Mouse (Mus musculus) stomach, postnatal 0 days (tissue): Measurements from ENCODE around the gene Pih1d1. TPM values are rescaled to one million over a fixed set of nuclear protein-coding genes. Genes with fewer than 3 reads are reported as not detected.
A peak's percentile ranks its signal among the peaks of the same experiment; 100 is the strongest.

Experiments used
- ATAC-seq: fragments of 200-750 bp; cut with Nextera tagmentation; 2 replicates; pipeline ENCODE4 v1.8.0; 2017; ENCODE audit not compliant: low FRiP score, low TSS enrichment
- DNase-seq: peaks from one replicate; pipeline ENCODE4 v3.0.0-alpha.2; 2016; ENCODE audit warnings: low spot score
- H3K27ac ChIP-seq: fragments of 300-500 bp; sonication (generic); replicated peaks from 2 replicates; pipeline ENCODE4 v1.5.1; 2014; ENCODE audit warnings: mild to moderate bottlenecking, control low read depth
- H3K27me3 ChIP-seq: fragments of 300-500 bp; sonication (generic); 2 replicates; pipeline ENCODE4 v1.6.1; 2014; ENCODE audit warnings: low read length; ENCODE audit not compliant: control insufficient read depth, insufficient read depth
- H3K36me3 ChIP-seq: fragments of 300-500 bp; sonication (generic); 2 replicates; pipeline ENCODE4 v1.6.1; 2014; ENCODE audit warnings: low read length, mixed read lengths; ENCODE audit not compliant: control insufficient read depth, insufficient read depth
- H3K4me1 ChIP-seq: fragments of 300-500 bp; sonication (generic); replicated peaks from 2 replicates; pipeline ENCODE4 v1.6.1; 2014; ENCODE audit warnings: antibody characterized with exemption; ENCODE audit not compliant: control insufficient read depth, insufficient read depth
- H3K4me2 ChIP-seq: fragments of 300-500 bp; sonication (generic); replicated peaks from 2 replicates; pipeline ENCODE4 v1.6.1; 2014; ENCODE audit warnings: low read depth, mild to moderate bottlenecking, control low read depth, moderate library complexity
- H3K4me3 ChIP-seq: fragments of 300-500 bp; sonication (generic); 2 replicates; pipeline ENCODE4 v1.5.1; 2014; ENCODE audit warnings: low read depth, low read length, control low read depth
- H3K9ac ChIP-seq: fragments of 300-500 bp; sonication (generic); 2 replicates; pipeline ENCODE4 v1.6.1; 2014; ENCODE audit warnings: mild to moderate bottlenecking, low read length, control low read depth, mixed read lengths
- H3K9me3 ChIP-seq: fragments of 300-500 bp; sonication (generic); 2 replicates; pipeline ENCODE4 v1.6.1; 2016; ENCODE audit warnings: low read length; ENCODE audit not compliant: control insufficient read depth
- CTCF ChIP-seq: IDR thresholded peaks from 2 replicates; pipeline ENCODE4 v1.5.1; 2016; ENCODE audit warnings: antibody characterized with exemption, low read depth, mild to moderate bottlenecking, moderate library complexity
- EP300 ChIP-seq: optimal IDR thresholded peaks from 2 replicates; pipeline ENCODE3; 2016; ENCODE audit warnings: antibody characterized with exemption
- WGBS: fragments of 180-500 bp; shearing (Covaris S2); extraction: QIAGEN DNeasy Blood & Tissue Kit; methylation state at CpG from one replicate; pipeline ENCODE4 v1.1.7; 2014; 5-methylcytosine and 5-hydroxymethylcytosine counted together
- polyA plus RNA-seq: library from polyadenylated mRNA; unstranded; fragments of >200 nt; fragmentation: Nextera tagmentation; extraction: Ambion mirVana; gene quantifications from 2 replicates; pipeline ENCODE4 v1.2.1, GENCODE M21; 2015

Gene Pih1d1
- polyA plus RNA-seq, 1 experiment from 2014 or later, result 49.0 TPM

GRCm38 (mm10) chr7:45191161-45191560, 37.1 kb downstream of the Pih1d1 start:
- TF ChIP-seq CTCF (no peak), EP300 (no peak)
- H3K27ac ChIP-seq, result no peak overlapping the region
- H3K9ac ChIP-seq, result no peak overlapping the region
- no peaks in the 10 kb centered on the region for H3K36me3 ChIP-seq
- H3K4me2 ChIP-seq, result no peak overlapping the region
- no peaks in the 10 kb centered on the region for H3K27me3 ChIP-seq
- no peaks in the 10 kb centered on the region for H3K9me3 ChIP-seq
- DNase-seq (no peak), ATAC-seq (no peak)
- H3K4me3 ChIP-seq, result no peak overlapping the region
- 57% methylated on average over 2 of the region's 2 CpGs for WGBS
- no peaks in the 10 kb centered on the region for H3K4me1 ChIP-seq

- H3K36me3 ChIP-seq, result no peaks in the 10 kb centered on the region
- no peak overlapping the region for H3K27ac ChIP-seq
- no peaks in the 10 kb centered on the region for H3K9me3 ChIP-seq
- no peak for ATAC-seq
- no peaks in the 10 kb centered on the region for H3K27me3 ChIP-seq
- DNase-seq, result no peak
- WGBS, result 14% methylated on average over 8 of the region's 8 CpGs
- no peak overlapping the region for H3K4me2 ChIP-seq
- no peak overlapping the region for H3K4me3 ChIP-seq
- H3K9ac ChIP-seq, result no peak overlapping the region
- TF ChIP-seq EP300 (no peak), CTCF (no peak)
- no peaks in the 10 kb centered on the region for H3K4me1 ChIP-seq
Measured at GRCm38 (mm10) chr7:45191803-45192363, 37.8 kb downstream of the Pih1d1 start.

- Histone ChIP-seq H3K4me1 (no peaks in the 10 kb centered on the region), H3K27me3 (no peaks in the 10 kb centered on the region), H3K9me3 (no peaks in the 10 kb centered on the region), H3K4me2 (no peak overlapping the region), H3K27ac (no peak overlapping the region), H3K4me3 (no peak overlapping the region), H3K9ac (no peak overlapping the region), H3K36me3 (no peaks in the 10 kb centered on the region)
- ATAC-seq (no peak), DNase-seq (no peak)
- TF ChIP-seq CTCF (no peak), EP300 (no peak)
- 84% methylated on average over 7 of the region's 7 CpGs for WGBS
Measured at GRCm38 (mm10) chr7:45192585-45193310, 38.6 kb downstream of the Pih1d1 start.

DNA sequence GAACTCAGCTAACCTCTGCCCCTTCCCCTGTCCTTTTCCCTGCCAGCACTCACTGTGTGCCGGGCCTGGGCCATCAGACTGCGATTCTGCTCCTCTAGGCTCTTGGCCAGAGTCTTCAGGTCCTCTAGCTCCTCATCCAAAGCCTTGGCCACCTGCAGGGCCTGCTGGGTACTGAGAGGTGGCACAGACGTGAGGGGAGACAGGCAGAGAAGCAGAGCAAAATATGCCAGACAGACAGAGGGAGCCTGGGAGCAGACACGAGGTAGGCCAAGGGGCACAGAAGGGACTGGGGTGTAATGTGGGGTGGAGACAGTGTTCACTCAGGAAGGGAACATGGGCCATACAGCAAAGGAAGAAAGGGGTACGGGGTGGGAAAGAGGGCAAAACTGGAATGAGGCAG, 39.3 kb downstream of the Pih1d1 start:
- no peaks in the 10 kb centered on the region for H3K9me3 ChIP-seq
- TF ChIP-seq CTCF (peak; percentile 22), EP300 (no peak)
- 72% methylated on average over 5 of the region's 5 CpGs for WGBS
- H3K4me2 ChIP-seq, result no peak overlapping the region
- H3K4me3 ChIP-seq, result no peak overlapping the region
- ATAC-seq (no peak), DNase-seq (no peak)
- H3K36me3 ChIP-seq, result no peaks in the 10 kb centered on the region
- no peaks in the 10 kb centered on the region for H3K4me1 ChIP-seq
- no peak overlapping the region for H3K27ac ChIP-seq
- no peaks in the 10 kb centered on the region for H3K27me3 ChIP-seq
- H3K9ac ChIP-seq, result no peak overlapping the region

DNA sequence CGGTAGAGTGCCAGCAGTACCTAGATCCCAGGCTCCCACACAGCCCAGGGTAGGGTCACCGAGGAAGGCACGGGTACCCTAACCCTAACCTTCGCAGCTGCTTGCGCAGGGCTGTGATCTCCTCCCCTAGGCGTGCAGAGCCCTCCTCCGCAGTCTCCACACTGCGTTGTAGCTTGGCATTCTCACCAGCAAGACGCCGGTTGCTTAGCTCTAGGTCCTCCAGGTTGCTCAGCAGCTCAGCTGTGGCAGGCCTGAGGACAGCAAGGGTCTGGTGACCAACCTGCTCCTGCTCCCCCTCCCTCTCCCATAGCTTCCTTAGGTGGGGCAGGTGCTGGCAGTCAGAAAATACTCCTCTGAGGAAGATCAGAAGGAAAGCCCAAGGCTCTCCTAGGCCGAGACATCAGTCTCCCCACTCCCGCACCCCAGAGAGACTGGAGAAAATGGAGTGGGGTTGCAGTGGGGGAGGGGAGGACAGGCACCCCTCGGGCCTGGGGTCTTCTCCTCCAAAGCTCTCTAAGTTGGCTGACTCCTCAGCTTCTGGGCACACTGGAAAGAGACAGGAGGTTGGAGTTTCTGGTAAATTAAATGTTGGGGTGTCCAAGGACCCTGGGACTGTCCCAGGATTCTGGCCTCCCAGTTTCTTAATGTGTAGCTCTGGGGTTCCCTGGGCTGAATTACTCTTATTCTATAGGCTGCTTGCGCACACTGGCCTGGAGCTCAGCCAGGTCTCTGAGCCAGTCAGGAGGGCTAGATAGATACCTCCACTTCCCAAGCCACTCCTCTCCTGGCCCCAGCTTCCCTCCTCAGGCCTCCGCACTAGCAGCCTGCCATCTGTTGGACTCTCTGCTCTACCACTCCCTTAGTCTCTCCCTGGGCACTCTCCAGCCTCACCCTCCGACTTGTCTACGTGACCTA, 40.0 kb downstream of the Pih1d1 start:
- WGBS, result 72% methylated on average over 17 of the region's 17 CpGs
- H3K27ac ChIP-seq, result no peak overlapping the region
- DNase-seq, result no peak

More for the DNA sequence above, 40.0 kb downstream of the Pih1d1 start:
- H3K36me3 ChIP-seq, result no peaks in the 10 kb centered on the region
- no peak overlapping the region for H3K9ac ChIP-seq
- no peaks in the 10 kb centered on the region for H3K4me1 ChIP-seq
- no peaks in the 10 kb centered on the region for H3K9me3 ChIP-seq
- H3K4me2 ChIP-seq, result no peak overlapping the region
- no peak for TF ChIP-seq EP300
- TF ChIP-seq CTCF, result no peak
- H3K27me3 ChIP-seq, result no peaks in the 10 kb centered on the region
- no peak for ATAC-seq
- H3K4me3 ChIP-seq, result no peak overlapping the region
